Mouse (Mus musculus): ENCODE data around the gene Atp8b5.

Gene Atp8b5

GRCm38 (mm10) chr4:43415221-43416070 lies 148.5 kb downstream of the Atp8b5 start:
- DNase-seq (ENCODE audit: low spot score), result no peak

- no peak for DNase-seq (ENCODE audit: low spot score)
These were observed 149.1 kb downstream of the Atp8b5 start for GRCm38 (mm10) chr4:43416071-43416490.

GRCm38 (mm10) chr4:43417269-43418062 lies 150.5 kb downstream of the Atp8b5 start:
- no peak for DNase-seq (ENCODE audit: low spot score)

- DNase-seq (ENCODE audit: low spot score), result no peak
These were observed 151.5 kb downstream of the Atp8b5 start for GRCm38 (mm10) chr4:43418450-43418849.

GRCm38 (mm10) chr4:43418973-43419656 lies 152.2 kb downstream of the Atp8b5 start:
- DNase-seq (ENCODE audit: low spot score), result no peak

- no peak for DNase-seq (ENCODE audit: low spot score)
These were observed 152.9 kb downstream of the Atp8b5 start for GRCm38 (mm10) chr4:43419801-43420281.

GRCm38 (mm10) chr4:43420305-43420704 lies 153.3 kb downstream of the Atp8b5 start:
- peak; percentile 92 for DNase-seq (ENCODE audit: low spot score)

GRCm38 (mm10) chr4:43421632-43422240 lies 154.8 kb downstream of the Atp8b5 start:
- DNase-seq (ENCODE audit: low spot score), result no peak
